Mouse (Mus musculus): ENCODE data around the gene Mrm2. TPM values are rescaled to one million over a fixed set of nuclear protein-coding genes. Genes with fewer than 3 reads are reported as not detected.
A peak's percentile ranks its signal among the peaks of the same experiment; 100 is the strongest.

The Mrm2 gene
- polyA plus RNA-seq, 1 experiment from 2014 or later: 14.7 TPM

DNA sequence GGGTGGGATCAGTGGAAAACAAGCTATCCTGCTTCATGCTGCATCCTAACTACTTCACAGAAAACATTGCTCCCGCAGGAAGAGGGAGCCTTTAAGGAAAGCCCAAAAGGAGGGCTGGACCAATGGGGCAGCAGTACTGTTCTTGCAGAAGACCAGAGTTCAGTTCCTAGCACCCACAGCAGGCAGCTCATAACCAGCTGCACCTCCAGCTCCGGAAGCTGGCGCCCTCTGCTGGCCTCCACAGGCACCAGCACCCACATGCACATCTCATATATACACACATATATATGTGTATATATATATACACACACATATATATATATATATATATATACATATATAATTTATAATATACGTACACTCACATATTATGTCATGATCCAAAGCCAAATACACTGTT is 7.1 kb upstream of the Mrm2 start:
- Histone ChIP-seq H3K27me3 (replicated peaks) (no peaks in the 10 kb centered on the region), H3K36me3 (peaks cover 75% of the 10 kb centered on the region), H3K9ac (no peak overlapping the region), H3K4me1 (no peaks in the 10 kb centered on the region), H3K4me2 (no peak overlapping the region), H3K9me3 (replicated peaks) (0 out of 2 replicates have a peak, but pooled peaks cover 3% of the 10 kb centered on the region), H3K4me3 (no peak overlapping the region), H3K27ac (no peak overlapping the region)
- WGBS (ENCODE audit: insufficient replicate concordance): 80% methylated on average over 4 of the region's 4 CpGs
- ATAC-seq: no peak

GRCm38 (mm10) chr5:140336680-140337079 is 5.0 kb upstream of the Mrm2 start:
- 68% methylated on average over 1 of the region's 1 CpGs for WGBS (ENCODE audit: insufficient replicate concordance)
- peaks cover 12% of the 10 kb centered on the region for H3K4me1 ChIP-seq
- no peak overlapping the region for H3K4me3 ChIP-seq
- no peaks in the 10 kb centered on the region for H3K27me3 ChIP-seq (replicated peaks)
- peaks cover 58% of the 10 kb centered on the region for H3K36me3 ChIP-seq
- ATAC-seq: no peak
- H3K9me3 ChIP-seq (replicated peaks): 0 out of 2 replicates have a peak, but pooled peaks cover 3% of the 10 kb centered on the region
- no peak overlapping the region for H3K9ac ChIP-seq
- no peak overlapping the region for H3K4me2 ChIP-seq
- H3K27ac ChIP-seq: no peak overlapping the region

DNA sequence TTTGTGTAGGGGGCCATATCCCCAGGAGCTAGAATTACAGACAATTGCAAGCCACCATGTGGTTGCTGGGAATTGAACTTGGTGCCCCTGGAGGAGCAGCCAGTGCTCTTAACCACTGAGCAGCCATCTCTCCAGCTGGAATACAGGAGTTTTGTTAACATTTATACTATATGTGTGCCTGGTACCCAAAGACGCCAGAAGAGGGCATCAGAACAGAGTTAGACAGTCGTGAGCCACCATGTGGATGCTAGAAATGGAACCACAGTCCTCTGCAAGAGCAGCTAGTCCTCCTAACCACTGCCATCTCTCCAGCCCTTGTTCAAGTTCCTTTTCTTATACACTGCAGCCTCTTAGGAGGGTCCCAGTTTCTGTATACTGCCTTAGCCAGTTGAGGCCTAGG is 1.9 kb upstream of the Mrm2 start:
- 15% methylated on average over 2 of the region's 2 CpGs for WGBS (ENCODE audit: insufficient replicate concordance)

GRCm38 (mm10) chr5:140332519-140332918 is 821 bp upstream of the Mrm2 start:
- H3K27me3 ChIP-seq (replicated peaks): no peaks in the 10 kb centered on the region
- H3K9ac ChIP-seq: peak overlapping the region; percentile 80
- peak overlapping the region; percentile 72; the same call in 1 of the 2 replicates for H3K4me3 ChIP-seq
- peak overlapping the region; percentile 87 for H3K4me2 ChIP-seq
- peak overlapping the region; percentile 91 for H3K27ac ChIP-seq
- ATAC-seq: peak; percentile 58
- 41% methylated on average over 4 of the region's 4 CpGs for WGBS (ENCODE audit: insufficient replicate concordance)
- H3K9me3 ChIP-seq (replicated peaks): no peaks in the 10 kb centered on the region
- peaks cover 28% of the 10 kb centered on the region for H3K4me1 ChIP-seq
- H3K36me3 ChIP-seq: peaks cover 50% of the 10 kb centered on the region

More for the DNA sequence above, 1.9 kb upstream of the Mrm2 start:
- Histone ChIP-seq H3K9me3 (replicated peaks) (0 out of 2 replicates have a peak, but pooled peaks cover 2% of the 10 kb centered on the region), H3K4me1 (peaks cover 28% of the 10 kb centered on the region), H3K4me3 (no peak overlapping the region), H3K36me3 (peaks cover 50% of the 10 kb centered on the region), H3K9ac (no peak overlapping the region), H3K27ac (no peak overlapping the region), H3K4me2 (no peak overlapping the region), H3K27me3 (replicated peaks) (no peaks in the 10 kb centered on the region)
- ATAC-seq: no peak

GRCm38 (mm10) chr5:140324058-140324457 is 7.6 kb downstream of the Mrm2 start:
- ATAC-seq: no peak
- Histone ChIP-seq H3K4me3 (no peak overlapping the region), H3K4me2 (peak overlapping the region; percentile 27), H3K4me1 (peaks cover 38% of the 10 kb centered on the region), H3K27ac (peak overlapping the region; percentile 15; the same call in 1 of the 2 replicates), H3K9ac (0 out of 2 replicates have a peak overlapping the region, but pooled peaks have one; percentile 1), H3K9me3 (replicated peaks) (no peaks in the 10 kb centered on the region), H3K27me3 (replicated peaks) (no peaks in the 10 kb centered on the region), H3K36me3 (peaks cover 34% of the 10 kb centered on the region)
- 42% methylated on average over 5 of the region's 5 CpGs for WGBS (ENCODE audit: insufficient replicate concordance)

GRCm38 (mm10) chr5:140321756-140322575 is 9.7 kb downstream of the Mrm2 start:
- peaks cover 13% of the 10 kb centered on the region for H3K36me3 ChIP-seq
- H3K4me1 ChIP-seq: peaks cover 52% of the 10 kb centered on the region
- no peaks in the 10 kb centered on the region for H3K9me3 ChIP-seq (replicated peaks)
- H3K4me2 ChIP-seq: peak overlapping the region; percentile 83
- no peaks in the 10 kb centered on the region for H3K27me3 ChIP-seq (replicated peaks)
- H3K27ac ChIP-seq: peak overlapping the region; percentile 87
- peak overlapping the region; percentile 99 for H3K9ac ChIP-seq
- H3K4me3 ChIP-seq: peak overlapping the region; percentile 98
- peak; percentile 25 for ATAC-seq
- WGBS (ENCODE audit: insufficient replicate concordance): 1% methylated on average over 17 of the region's 17 CpGs

- peak; percentile 91 for ATAC-seq
- Histone ChIP-seq H3K9me3 (replicated peaks) (no peaks in the 10 kb centered on the region), H3K9ac (peak within 1 kb of the TSS; percentile 99), H3K27ac (peak within 1 kb of the TSS; percentile 87), H3K27me3 (replicated peaks) (no peaks in the 10 kb centered on the region), H3K36me3 (peaks cover 9% of the 10 kb centered on the region; the same call in 1 of the 2 replicates), H3K4me1 (peaks cover 55% of the 10 kb centered on the region), H3K4me3 (peak within 1 kb of the TSS; percentile 98), H3K4me2 (peak within 1 kb of the TSS; percentile 83)
- WGBS (ENCODE audit: insufficient replicate concordance): 3% methylated on average over 57 of the region's 60 CpGs
These were observed 10.5 kb downstream of the Mrm2 start, which contains the start of the genes Mad1l1 and Nudt1 for GRCm38 (mm10) chr5:140321042-140321755. Gene Mad1l1, minus strand, starts transcription at chr5:140321552. Gene Nudt1, plus strand, starts transcription at chr5:140321656.

GRCm38 (mm10) chr5:140316716-140317115 is 15.0 kb downstream of the Mrm2 start:
- ATAC-seq: no peak
- H3K4me2 ChIP-seq: no peak overlapping the region
- no peak overlapping the region for H3K27ac ChIP-seq
- H3K27me3 ChIP-seq (replicated peaks): no peaks in the 10 kb centered on the region
- H3K9ac ChIP-seq: no peak overlapping the region
- H3K4me1 ChIP-seq: peaks cover 40% of the 10 kb centered on the region
- peaks cover 36% of the 10 kb centered on the region for H3K36me3 ChIP-seq
- no peaks in the 10 kb centered on the region for H3K9me3 ChIP-seq (replicated peaks)
- 76% methylated on average over 3 of the region's 3 CpGs for WGBS (ENCODE audit: insufficient replicate concordance)
- H3K4me3 ChIP-seq: no peak overlapping the region

DNA sequence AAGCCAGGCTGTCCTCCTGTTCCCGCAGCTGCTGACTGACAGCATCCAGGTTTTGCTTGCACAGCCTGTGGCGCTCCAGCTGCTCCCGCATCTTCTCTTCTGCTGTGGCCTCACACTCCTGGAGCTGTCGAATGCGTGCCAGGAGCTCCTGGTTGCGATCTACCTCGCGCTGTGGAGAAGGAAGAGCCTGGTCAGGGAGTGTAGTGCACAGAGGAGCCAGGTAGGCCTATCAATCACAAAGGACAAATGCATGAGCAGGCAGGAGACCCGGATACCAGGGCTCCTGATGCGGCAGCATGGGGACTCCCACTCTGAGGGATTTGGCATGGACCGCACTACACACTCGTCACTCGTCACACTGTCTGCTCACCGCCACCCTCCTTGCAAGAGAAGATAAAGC is 24.1 kb downstream of the Mrm2 start:
- H3K4me3 ChIP-seq: no peak overlapping the region
- H3K27me3 ChIP-seq (replicated peaks): no peaks in the 10 kb centered on the region
- ATAC-seq: no peak
- H3K36me3 ChIP-seq: peaks cover 99% of the 10 kb centered on the region
- 87% methylated on average over 14 of the region's 14 CpGs for WGBS (ENCODE audit: insufficient replicate concordance)
- H3K4me2 ChIP-seq: no peak overlapping the region
- no peaks in the 10 kb centered on the region for H3K9me3 ChIP-seq (replicated peaks)
- H3K4me1 ChIP-seq: no peaks in the 10 kb centered on the region
- no peak overlapping the region for H3K9ac ChIP-seq
- no peak overlapping the region for H3K27ac ChIP-seq

GRCm38 (mm10) chr5:140306016-140306415 is 25.7 kb downstream of the Mrm2 start:
- H3K9ac ChIP-seq: no peak overlapping the region

GRCm38 (mm10) chr5:140298291-140298690 is 33.4 kb downstream of the Mrm2 start:
- ATAC-seq: no peak
- H3K36me3 ChIP-seq: peaks cover 89% of the 10 kb centered on the region
- H3K27me3 ChIP-seq (replicated peaks): no peaks in the 10 kb centered on the region
- 75% methylated on average over 4 of the region's 4 CpGs for WGBS (ENCODE audit: insufficient replicate concordance)
- no peak overlapping the region for H3K27ac ChIP-seq
- H3K4me1 ChIP-seq: no peaks in the 10 kb centered on the region
- no peaks in the 10 kb centered on the region for H3K9me3 ChIP-seq (replicated peaks)
- no peak overlapping the region for H3K4me2 ChIP-seq
- H3K9ac ChIP-seq: no peak overlapping the region
- H3K4me3 ChIP-seq: no peak overlapping the region

More at GRCm38 (mm10) chr5:140306016-140306415, 25.7 kb downstream of the Mrm2 start:
- no peaks in the 10 kb centered on the region for H3K27me3 ChIP-seq (replicated peaks)
- H3K4me2 ChIP-seq: no peak overlapping the region
- WGBS (ENCODE audit: insufficient replicate concordance): 92% methylated on average over 8 of the region's 8 CpGs
- no peak overlapping the region for H3K4me3 ChIP-seq
- H3K36me3 ChIP-seq: peaks cover 96% of the 10 kb centered on the region
- no peaks in the 10 kb centered on the region for H3K4me1 ChIP-seq
- no peak overlapping the region for H3K27ac ChIP-seq
- H3K9me3 ChIP-seq (replicated peaks): no peaks in the 10 kb centered on the region
- ATAC-seq: no peak

DNA sequence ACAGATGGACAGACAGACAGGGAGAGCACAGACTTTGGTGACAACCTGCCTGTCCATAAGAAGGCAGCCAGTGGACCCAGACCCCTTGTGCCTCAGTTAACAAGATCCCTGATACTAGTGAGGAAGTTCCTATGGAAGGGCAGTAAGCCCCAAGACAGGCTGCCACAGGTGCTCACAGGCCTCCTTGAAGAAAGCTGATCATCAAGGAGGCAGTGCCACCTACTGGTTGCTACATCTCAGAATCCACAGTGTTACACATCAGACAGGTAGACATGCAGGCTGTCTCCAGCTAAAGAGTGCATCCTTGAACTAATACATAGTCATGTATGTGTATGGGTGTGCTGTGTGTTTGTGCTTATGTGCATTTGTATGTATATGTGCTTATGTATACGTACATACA is 39.5 kb downstream of the Mrm2 start:
- Histone ChIP-seq H3K4me2 (no peak overlapping the region), H3K27ac (no peak overlapping the region), H3K9ac (no peak overlapping the region), H3K27me3 (replicated peaks) (no peaks in the 10 kb centered on the region), H3K4me1 (no peaks in the 10 kb centered on the region), H3K36me3 (peaks cover 94% of the 10 kb centered on the region), H3K9me3 (replicated peaks) (no peaks in the 10 kb centered on the region), H3K4me3 (no peak overlapping the region)
- 67% methylated on average over 1 of the region's 1 CpGs for WGBS (ENCODE audit: insufficient replicate concordance)
- no peak for ATAC-seq

All from liver, embryonic 12.5 days (tissue).